Mouse (Mus musculus): ENCODE measurements around the gene Foxo6. TPM values are rescaled to one million over a fixed set of nuclear protein-coding genes. Genes with fewer than 3 reads are reported as not detected.

Gene Foxo6
- polyA plus RNA-seq, 1 experiment from 2014 or later = 0.86 TPM

- Histone ChIP-seq H3K4me2 (replicated peaks) (no peak overlapping the region), H3K27me3 (replicated peaks) (no peaks in the 10 kb centered on the region), H3K27ac (no peak overlapping the region), H3K4me1 (peaks cover 28% of the 10 kb centered on the region), H3K4me3 (no peak overlapping the region), H3K9ac (no peak overlapping the region), H3K36me3 (no peaks in the 10 kb centered on the region), H3K9me3 (no peaks in the 10 kb centered on the region)
- no peak for ATAC-seq (ENCODE audit: low FRiP score, low read depth)
- 58% methylated on average over 3 of the region's 3 CpGs for WGBS
These were observed 47.7 kb downstream of the Foxo6 start for GRCm38 (mm10) chr4:120239419-120239818.

DNA sequence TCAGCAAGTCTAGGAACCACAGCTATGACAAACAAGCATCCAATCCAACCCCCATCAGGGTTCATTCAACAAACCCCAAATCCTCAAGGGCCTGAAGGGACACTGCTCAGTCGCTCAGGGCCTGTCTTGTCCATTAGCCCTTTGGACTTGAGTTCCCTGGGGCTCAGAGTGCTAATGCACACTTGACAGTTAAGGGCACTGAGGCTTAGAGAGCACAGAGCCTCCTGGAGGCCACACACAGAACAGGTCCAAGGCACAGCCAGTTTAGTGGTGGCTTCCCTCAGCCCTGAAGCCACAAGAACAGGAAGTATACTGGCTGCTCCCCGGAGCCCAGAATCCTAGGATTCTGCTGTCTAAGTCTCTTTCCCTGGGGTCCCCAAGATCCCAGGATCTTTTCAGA, 53.9 kb downstream of the Foxo6 start:
- Histone ChIP-seq H3K4me3 (no peak overlapping the region), H3K36me3 (no peaks in the 10 kb centered on the region), H3K27ac (no peak overlapping the region), H3K9me3 (no peaks in the 10 kb centered on the region), H3K4me2 (replicated peaks) (no peak overlapping the region), H3K27me3 (replicated peaks) (0 out of 2 replicates have a peak, but pooled peaks cover 3% of the 10 kb centered on the region), H3K4me1 (peaks cover 21% of the 10 kb centered on the region), H3K9ac (no peak overlapping the region)
- WGBS = 61% methylated on average over 2 of the region's 2 CpGs
- no peak for ATAC-seq (ENCODE audit: low FRiP score, low read depth)

GRCm38 (mm10) chr4:120232541-120232940, 54.6 kb downstream of the Foxo6 start:
- WGBS = 84% methylated on average over 2 of the region's 2 CpGs
- no peak for ATAC-seq (ENCODE audit: low FRiP score, low read depth)
- 0 out of 2 replicates have a peak, but pooled peaks cover 3% of the 10 kb centered on the region for H3K27me3 ChIP-seq (replicated peaks)

DNA sequence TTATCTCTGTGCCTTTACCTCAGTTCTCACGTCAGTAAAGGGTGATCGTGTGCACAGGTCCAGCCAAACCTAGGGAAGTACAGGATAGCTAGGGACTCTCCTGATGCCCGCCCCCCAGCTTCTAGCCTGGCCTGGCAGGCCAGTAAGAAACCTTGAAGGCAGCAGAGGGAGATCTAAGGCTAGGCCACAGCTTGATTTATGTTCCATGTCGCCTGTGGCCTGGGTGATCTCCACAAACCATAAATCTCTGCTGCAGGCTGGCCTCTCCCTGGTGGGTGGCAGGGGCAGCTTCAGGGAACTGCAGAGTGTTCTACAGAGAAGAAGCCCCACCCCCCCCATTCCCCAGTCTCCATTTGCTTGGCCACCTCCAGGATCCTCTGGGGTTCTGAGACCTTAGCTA, 55.2 kb downstream of the Foxo6 start:
- H3K4me1 ChIP-seq = peaks cover 21% of the 10 kb centered on the region
- WGBS = 38% methylated on average over 4 of the region's 4 CpGs
- no peak overlapping the region for H3K4me3 ChIP-seq
- no peak for ATAC-seq (ENCODE audit: low FRiP score, low read depth)
- H3K27me3 ChIP-seq (replicated peaks) = 0 out of 2 replicates have a peak, but pooled peaks cover 8% of the 10 kb centered on the region
- no peak overlapping the region for H3K9ac ChIP-seq
- H3K4me2 ChIP-seq (replicated peaks) = no peak overlapping the region
- H3K36me3 ChIP-seq = no peaks in the 10 kb centered on the region
- no peak overlapping the region for H3K27ac ChIP-seq
- H3K9me3 ChIP-seq = no peaks in the 10 kb centered on the region

More at GRCm38 (mm10) chr4:120232541-120232940, 54.6 kb downstream of the Foxo6 start:
- H3K4me1 ChIP-seq = peaks cover 21% of the 10 kb centered on the region
- no peak overlapping the region for H3K4me3 ChIP-seq
- no peaks in the 10 kb centered on the region for H3K36me3 ChIP-seq
- H3K27ac ChIP-seq = no peak overlapping the region
- no peaks in the 10 kb centered on the region for H3K9me3 ChIP-seq
- H3K9ac ChIP-seq = no peak overlapping the region
- H3K4me2 ChIP-seq (replicated peaks) = no peak overlapping the region

DNA sequence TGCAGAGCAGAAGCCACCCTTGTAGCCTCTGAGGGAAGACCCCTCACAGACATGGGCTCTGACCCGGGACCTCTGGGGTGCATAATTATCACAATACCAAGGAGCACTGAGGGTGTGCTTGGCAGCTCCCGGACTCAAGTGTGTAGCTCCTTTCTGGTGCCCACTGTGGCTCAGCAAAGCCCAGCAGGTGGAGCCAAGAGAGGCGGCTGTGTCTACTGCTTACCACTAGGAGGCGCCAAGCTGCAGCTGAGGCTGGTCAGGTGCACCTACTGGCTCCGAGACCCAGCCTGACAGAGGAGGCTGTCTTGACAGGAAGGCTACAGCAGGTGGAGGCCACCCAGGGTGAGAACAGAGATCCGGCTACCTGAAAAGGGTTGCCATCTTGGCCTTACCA, 56.9 kb downstream of the Foxo6 start:
- no peak overlapping the region for H3K9ac ChIP-seq
- H3K27ac ChIP-seq = no peak overlapping the region
- H3K27me3 ChIP-seq (replicated peaks) = 0 out of 2 replicates have a peak, but pooled peaks cover 10% of the 10 kb centered on the region
- H3K9me3 ChIP-seq = no peaks in the 10 kb centered on the region
- peak; percentile 19; the same call in 1 of the 2 replicates for ATAC-seq (ENCODE audit: low FRiP score, low read depth)
- H3K4me1 ChIP-seq = peaks cover 21% of the 10 kb centered on the region
- 16% methylated on average over 6 of the region's 6 CpGs for WGBS
- no peak overlapping the region for H3K4me2 ChIP-seq (replicated peaks)
- H3K4me3 ChIP-seq = no peak overlapping the region
- H3K36me3 ChIP-seq = no peaks in the 10 kb centered on the region

- no peak overlapping the region for H3K4me3 ChIP-seq
- 0 out of 2 replicates have a peak, but pooled peaks cover 10% of the 10 kb centered on the region for H3K27me3 ChIP-seq (replicated peaks)
- no peaks in the 10 kb centered on the region for H3K9me3 ChIP-seq
- no peak overlapping the region for H3K27ac ChIP-seq
- WGBS = 86% methylated on average over 13 of the region's 13 CpGs
- peaks cover 21% of the 10 kb centered on the region for H3K4me1 ChIP-seq
- H3K36me3 ChIP-seq = no peaks in the 10 kb centered on the region
- ATAC-seq (ENCODE audit: low FRiP score, low read depth) = no peak
- no peak overlapping the region for H3K4me2 ChIP-seq (replicated peaks)
- no peak overlapping the region for H3K9ac ChIP-seq
These were observed 57.5 kb downstream of the Foxo6 start for GRCm38 (mm10) chr4:120229505-120230255.

DNA sequence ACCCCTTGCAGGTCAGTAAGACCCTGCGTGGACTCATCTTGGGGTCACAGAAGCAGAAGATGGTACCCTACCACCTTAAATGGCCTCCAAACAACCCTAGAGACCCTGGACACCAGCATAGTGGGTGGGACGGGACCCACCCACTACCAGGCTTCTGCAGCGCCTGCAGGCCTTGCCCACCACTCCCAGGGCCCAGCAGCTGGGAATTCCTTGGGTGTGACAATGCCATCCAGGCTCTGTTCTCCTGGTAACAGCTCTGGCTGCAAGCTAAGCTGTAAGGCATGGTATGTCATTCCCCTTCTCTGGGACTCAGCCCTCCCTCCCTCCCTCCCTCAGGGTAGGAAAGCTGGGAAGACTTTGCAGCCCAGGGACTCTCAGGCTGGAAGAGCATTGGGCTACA, 58.5 kb downstream of the Foxo6 start:
- ATAC-seq (ENCODE audit: low FRiP score, low read depth) = no peak
- H3K36me3 ChIP-seq = no peaks in the 10 kb centered on the region
- H3K27me3 ChIP-seq (replicated peaks) = 0 out of 2 replicates have a peak, but pooled peaks cover 10% of the 10 kb centered on the region
- no peak overlapping the region for H3K9ac ChIP-seq
- peaks cover 21% of the 10 kb centered on the region for H3K4me1 ChIP-seq
- 82% methylated on average over 3 of the region's 3 CpGs for WGBS
- H3K4me2 ChIP-seq (replicated peaks) = no peak overlapping the region
- H3K4me3 ChIP-seq = no peak overlapping the region
- no peaks in the 10 kb centered on the region for H3K9me3 ChIP-seq
- H3K27ac ChIP-seq = no peak overlapping the region

- Histone ChIP-seq H3K9ac (no peak overlapping the region), H3K4me2 (replicated peaks) (no peak overlapping the region), H3K36me3 (no peaks in the 10 kb centered on the region), H3K4me1 (peaks cover 19% of the 10 kb centered on the region), H3K27ac (no peak overlapping the region), H3K27me3 (replicated peaks) (0 out of 2 replicates have a peak, but pooled peaks cover 10% of the 10 kb centered on the region), H3K9me3 (no peaks in the 10 kb centered on the region), H3K4me3 (no peak overlapping the region)
- ATAC-seq (ENCODE audit: low FRiP score, low read depth) = no peak
- WGBS = 69% methylated on average over 2 of the region's 2 CpGs
These were observed 59.9 kb downstream of the Foxo6 start for GRCm38 (mm10) chr4:120227224-120227623.

GRCm38 (mm10) chr4:120226682-120227081, 60.5 kb downstream of the Foxo6 start:
- Histone ChIP-seq H3K36me3 (no peaks in the 10 kb centered on the region), H3K4me3 (no peak overlapping the region), H3K27ac (no peak overlapping the region), H3K4me1 (peaks cover 14% of the 10 kb centered on the region; the same call in 1 of the 2 replicates), H3K9ac (no peak overlapping the region), H3K4me2 (replicated peaks) (no peak overlapping the region), H3K9me3 (no peaks in the 10 kb centered on the region), H3K27me3 (replicated peaks) (0 out of 2 replicates have a peak, but pooled peaks cover 10% of the 10 kb centered on the region)
- ATAC-seq (ENCODE audit: low FRiP score, low read depth) = no peak
- WGBS = 81% methylated on average over 4 of the region's 4 CpGs

DNA sequence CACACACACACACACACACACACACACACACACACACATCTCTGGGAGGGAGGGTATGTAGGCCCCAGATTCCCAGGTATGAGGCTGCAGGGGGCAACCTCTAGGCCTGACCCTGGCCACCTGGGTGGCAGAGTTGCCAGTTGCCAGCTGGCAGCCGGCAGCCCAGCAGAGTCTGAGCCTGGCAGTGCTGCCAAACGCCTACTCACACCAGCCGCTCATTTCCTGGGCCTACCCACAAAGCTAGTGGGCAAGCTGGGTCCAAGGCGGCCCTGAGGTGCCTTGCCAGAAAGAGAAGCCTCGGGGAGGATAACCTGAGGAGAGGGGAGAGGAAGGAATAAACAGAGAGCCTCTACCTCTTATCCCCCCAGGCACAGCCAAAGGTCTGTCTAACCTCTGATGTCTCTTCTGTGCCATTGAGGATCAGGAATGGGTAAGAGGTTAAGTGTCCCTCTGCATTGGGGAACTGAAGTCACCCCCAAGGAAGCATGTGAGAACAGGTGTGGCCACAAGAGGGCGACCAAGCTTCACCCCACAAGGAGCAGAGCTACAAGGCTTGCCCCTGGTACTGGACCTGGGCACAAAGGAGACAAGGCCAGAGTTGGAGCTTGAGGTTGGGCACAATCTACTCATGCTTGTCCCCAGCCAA, 61.9 kb downstream of the Foxo6 start:
- 63% methylated on average over 6 of the region's 6 CpGs for WGBS
- Histone ChIP-seq H3K9me3 (no peaks in the 10 kb centered on the region), H3K4me2 (replicated peaks) (no peak overlapping the region), H3K9ac (no peak overlapping the region), H3K27me3 (replicated peaks) (0 out of 2 replicates have a peak, but pooled peaks cover 6% of the 10 kb centered on the region), H3K36me3 (no peaks in the 10 kb centered on the region), H3K4me3 (no peak overlapping the region), H3K27ac (no peak overlapping the region), H3K4me1 (peaks cover under 1% of the 10 kb centered on the region; the same call in 1 of the 2 replicates)
- ATAC-seq (ENCODE audit: low FRiP score, low read depth) = peak; percentile 34; the same call in 1 of the 2 replicates

- Histone ChIP-seq H3K4me1 (no peaks in the 10 kb centered on the region; the same call in 1 of the 2 replicates), H3K4me2 (replicated peaks) (no peak overlapping the region), H3K4me3 (no peak overlapping the region), H3K9me3 (no peaks in the 10 kb centered on the region), H3K9ac (no peak overlapping the region), H3K27ac (no peak overlapping the region), H3K36me3 (no peaks in the 10 kb centered on the region), H3K27me3 (replicated peaks) (0 out of 2 replicates have a peak, but pooled peaks cover 6% of the 10 kb centered on the region)
- WGBS = 93% methylated on average over 6 of the region's 6 CpGs
- no peak for ATAC-seq (ENCODE audit: low FRiP score, low read depth)
These were observed 63.3 kb downstream of the Foxo6 start for GRCm38 (mm10) chr4:120223805-120224204.

GRCm38 (mm10) chr4:120223108-120223745, 63.9 kb downstream of the Foxo6 start:
- H3K4me3 ChIP-seq = no peak overlapping the region
- H3K4me2 ChIP-seq (replicated peaks) = no peak overlapping the region
- no peak overlapping the region for H3K9ac ChIP-seq
- H3K36me3 ChIP-seq = no peaks in the 10 kb centered on the region
- no peak overlapping the region for H3K27ac ChIP-seq
- peak; percentile 17; the same call in 1 of the 2 replicates for ATAC-seq (ENCODE audit: low FRiP score, low read depth)
- H3K4me1 ChIP-seq = no peaks in the 10 kb centered on the region; the same call in 1 of the 2 replicates
- 82% methylated on average over 7 of the region's 7 CpGs for WGBS
- H3K9me3 ChIP-seq = no peaks in the 10 kb centered on the region
- H3K27me3 ChIP-seq (replicated peaks) = 0 out of 2 replicates have a peak, but pooled peaks cover 6% of the 10 kb centered on the region
